Mouse (Mus musculus) ES-E14 (cell line): ENCODE measurements around the gene Fblim1.

Experiments
- CHD2 ChIP-seq: IDR thresholded peaks from 2 replicates; pipeline ENCODE4 v1.6.1; 2014; ENCODE audit warnings: mild to moderate bottlenecking, low read depth, low read length, inconsistent platforms
- MAFK ChIP-seq: IDR thresholded peaks from 2 replicates; pipeline ENCODE4 v1.6.1; 2014; ENCODE audit warnings: mild to moderate bottlenecking, low read depth, low read length, inconsistent platforms; ENCODE audit not compliant: insufficient read depth
- ZC3H11A ChIP-seq: IDR thresholded peaks from 2 replicates; pipeline ENCODE4 v1.6.1; 2012; ENCODE audit warnings: low read depth, mild to moderate bottlenecking, inconsistent platforms, low read length, borderline replicate concordance
- ZNF384 ChIP-seq: IDR thresholded peaks from 2 replicates; pipeline ENCODE4 v1.6.1; 2012; ENCODE audit warnings: low read depth, low read length, inconsistent platforms

GRCm38 (mm10) chr4:141538408-141539212 lies 67.3 kb downstream of the Fblim1 start, which contains the start of gene Spen:
- TF ChIP-seq ZNF384: no peak
- TF ChIP-seq MAFK: no peak
- no peak for TF ChIP-seq CHD2
- no peak for TF ChIP-seq ZC3H11A
